Mouse (Mus musculus) urinary bladder, adult 2 months (tissue): ENCODE data around the gene Gba. TPM values are rescaled to one million over a fixed set of nuclear protein-coding genes. Genes with fewer than 3 reads are reported as not detected.
"Not testable (repeated sequence)": the region's sequence is repeated elsewhere in the genome, so short reads cannot be mapped to it uniquely, and the experiment has no call there.

Source experiments
- DNase-seq: peaks from one replicate; pipeline ENCODE4 v3.0.0; 2022; ENCODE audit warnings: low spot score
- polyA plus RNA-seq: library from polyadenylated mRNA; depleted of rRNA; stranded (reverse); fragments of >200 nt; gene quantifications from 2 replicates; pipeline ENCODE4 v1.2.3, GENCODE M21; 2012

Gene Gba
- polyA plus RNA-seq, 1 experiment: 60.8 TPM

DNA sequence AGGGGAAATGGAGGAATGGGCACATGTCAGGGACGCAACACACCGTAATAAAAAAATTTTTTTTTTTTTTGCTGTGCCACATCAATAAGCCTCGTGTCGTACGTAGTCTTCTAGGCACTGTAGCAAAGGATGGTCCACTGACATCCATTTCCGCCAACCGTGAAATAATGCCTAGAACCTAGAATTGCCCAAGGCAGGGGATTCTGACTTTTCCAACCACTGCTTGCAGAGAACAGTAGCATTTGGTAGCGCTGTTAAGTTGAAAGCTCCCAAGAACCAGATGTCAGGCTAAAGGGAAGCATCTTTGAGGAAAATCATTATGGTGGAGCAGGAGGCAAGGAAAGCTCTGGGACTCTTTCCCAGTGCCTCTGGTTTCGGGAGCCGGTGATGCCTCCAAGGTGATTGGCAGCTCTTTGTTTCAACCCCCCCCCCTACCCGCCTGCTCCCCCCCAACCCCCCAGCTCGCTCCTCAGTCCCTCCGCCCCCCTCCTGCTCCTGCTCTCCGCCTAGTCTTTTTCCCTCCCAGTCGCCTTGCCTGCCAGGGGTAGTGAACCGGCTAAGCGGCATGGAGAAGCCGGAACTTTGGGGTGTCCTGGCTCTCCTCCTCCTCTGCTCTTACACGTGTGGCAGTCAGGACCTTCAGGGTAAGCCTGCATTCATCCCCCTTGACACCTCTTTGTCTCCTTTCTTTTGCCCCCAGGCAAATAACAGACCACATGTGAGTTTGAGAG is 12.1 kb downstream of the Gba start, which contains the start of gene Thbs3:
Gene Thbs3 (plus strand): TSS at position 500 of the 731 bp plus-strand sequence.
- peak; percentile 22 for DNase-seq

DNA sequence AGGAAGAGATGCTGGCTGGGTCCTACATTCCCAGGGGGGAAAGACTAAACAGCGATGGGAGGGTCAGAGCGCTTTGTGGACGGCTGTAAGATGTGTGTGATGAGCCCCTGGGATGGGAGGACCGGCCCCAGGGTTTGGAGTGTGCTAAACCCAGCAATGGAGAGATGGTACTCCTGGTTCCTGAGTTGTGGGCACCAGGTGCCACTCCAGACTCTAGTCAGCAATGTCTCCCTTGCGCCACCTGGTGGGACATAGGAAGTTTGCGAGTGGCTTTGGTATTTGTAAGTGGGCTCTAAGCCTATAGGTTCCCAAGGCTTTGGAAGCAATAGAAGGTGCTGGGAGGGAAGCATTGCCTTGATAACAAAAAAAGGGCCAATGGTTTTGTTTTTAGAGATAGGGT is 13.1 kb downstream of the Gba start:
- DNase-seq: peak; percentile 62

- DNase-seq: not testable (repeated sequence)
Measured at GRCm38 (mm10) chr3:89216407-89216806, 13.7 kb downstream of the Gba start.

DNA sequence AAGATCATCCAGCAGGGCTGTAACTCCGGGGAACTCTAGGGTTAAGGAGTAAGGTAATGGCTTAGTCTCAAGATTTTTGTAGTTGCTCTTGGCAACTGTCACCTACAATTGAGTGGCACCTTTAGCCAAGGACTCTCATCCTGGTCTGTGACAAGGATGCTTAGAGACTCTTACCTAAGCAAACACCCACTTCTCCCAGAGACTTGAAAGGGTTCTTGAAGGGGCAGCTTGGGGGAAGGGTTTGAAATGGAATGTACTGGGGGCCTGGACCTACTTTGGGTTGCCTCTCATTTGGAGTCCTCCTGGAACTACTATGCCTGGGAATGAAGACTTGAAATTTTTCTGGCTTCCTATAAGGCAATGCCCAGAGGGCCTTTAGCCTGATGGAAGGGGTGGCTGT is 15.5 kb downstream of the Gba start:
- DNase-seq: no peak

DNA sequence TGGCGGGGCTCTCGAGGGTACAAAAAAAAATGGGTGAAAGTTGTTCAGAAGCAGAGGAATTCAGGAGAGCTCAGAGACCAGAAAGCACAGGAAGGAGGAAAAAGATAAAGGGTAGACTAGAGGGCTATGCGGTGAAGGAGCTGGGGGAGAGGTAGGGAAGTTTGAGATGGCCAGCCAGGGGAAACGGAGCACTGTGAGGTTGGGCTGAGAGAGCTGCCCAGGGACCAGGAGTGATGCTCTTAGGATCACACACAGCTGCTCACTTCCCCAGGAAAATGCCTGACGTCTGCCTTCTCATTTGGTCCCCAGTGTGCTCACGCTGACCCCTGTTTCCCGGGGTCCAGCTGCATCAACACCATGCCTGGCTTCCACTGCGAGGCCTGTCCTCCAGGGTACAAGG is 16.8 kb downstream of the Gba start:
- no peak for DNase-seq

- DNase-seq: no peak
Measured at GRCm38 (mm10) chr3:89221167-89221566, 18.4 kb downstream of the Gba start.

DNA sequence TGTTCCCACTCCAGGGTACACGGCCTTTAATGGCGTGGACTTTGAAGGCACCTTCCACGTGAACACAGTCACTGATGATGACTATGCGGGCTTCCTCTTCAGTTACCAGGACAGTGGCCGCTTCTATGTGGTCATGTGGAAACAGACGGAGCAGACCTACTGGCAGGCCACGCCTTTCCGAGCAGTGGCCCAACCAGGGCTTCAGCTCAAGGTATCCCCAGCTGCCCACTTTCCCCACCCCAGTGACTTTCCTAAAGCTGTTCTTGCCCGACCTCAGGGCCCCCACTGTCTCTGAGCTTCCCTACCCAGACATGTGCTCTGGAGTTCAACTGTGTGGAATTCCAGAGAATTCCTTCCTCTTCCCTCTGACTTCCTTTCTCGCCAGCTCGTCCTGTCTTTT is 22.1 kb downstream of the Gba start:
- DNase-seq: no peak

- no peak for DNase-seq
Measured at GRCm38 (mm10) chr3:89225321-89225815, 22.6 kb downstream of the Gba start.

GRCm38 (mm10) chr3:89225918-89226317 is 23.2 kb downstream of the Gba start:
- no peak for DNase-seq

- no peak for DNase-seq
Measured at GRCm38 (mm10) chr3:89226361-89226760, 23.6 kb downstream of the Gba start.

DNA sequence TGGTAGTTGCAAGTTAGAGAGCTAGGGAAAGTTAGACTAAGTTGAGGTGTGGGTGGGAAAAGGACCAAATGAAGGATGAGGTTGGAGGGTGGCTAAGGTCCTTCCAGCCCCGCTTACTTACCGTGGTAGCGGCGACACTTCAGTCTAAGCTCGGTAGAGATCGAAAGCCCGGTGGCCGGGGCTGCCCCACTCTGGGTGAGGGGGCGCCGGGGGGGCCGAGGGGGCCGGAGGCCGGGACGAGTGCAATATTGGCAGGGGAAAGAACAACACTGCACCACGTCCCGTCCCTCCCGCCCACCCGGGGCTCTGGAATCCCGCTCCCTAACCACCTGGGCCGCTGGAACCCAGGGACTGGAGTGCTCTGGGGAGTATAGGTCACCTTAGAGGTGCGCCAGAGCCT is 24.2 kb downstream of the Gba start, which contains the start of gene Mtx1:
Gene Mtx1 (minus strand): TSS at position 189 of the 400 bp plus-strand sequence.
- no peak for DNase-seq

- no peak for DNase-seq
Measured at GRCm38 (mm10) chr3:89227307-89228179, 24.8 kb downstream of the Gba start.

DNA sequence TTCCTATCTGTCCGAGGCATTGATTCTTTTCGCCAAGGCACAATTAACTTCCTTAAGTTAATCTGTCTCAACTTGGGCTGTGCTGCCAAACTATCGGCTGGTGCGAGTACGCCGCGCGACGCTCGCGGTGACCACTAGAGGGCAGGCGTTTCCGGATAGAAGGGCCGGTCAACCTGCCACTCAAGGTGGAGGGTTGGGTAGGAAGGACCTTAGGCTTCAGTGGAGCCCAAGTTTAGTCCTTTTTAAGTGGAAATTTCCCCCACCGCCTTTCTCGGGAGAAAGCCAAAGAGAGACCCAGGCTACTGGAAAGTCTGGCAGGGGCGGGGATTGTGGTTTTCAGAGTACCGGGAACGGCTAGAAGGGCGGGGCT is 25.4 kb downstream of the Gba start:
- DNase-seq: peak; percentile 82

DNA sequence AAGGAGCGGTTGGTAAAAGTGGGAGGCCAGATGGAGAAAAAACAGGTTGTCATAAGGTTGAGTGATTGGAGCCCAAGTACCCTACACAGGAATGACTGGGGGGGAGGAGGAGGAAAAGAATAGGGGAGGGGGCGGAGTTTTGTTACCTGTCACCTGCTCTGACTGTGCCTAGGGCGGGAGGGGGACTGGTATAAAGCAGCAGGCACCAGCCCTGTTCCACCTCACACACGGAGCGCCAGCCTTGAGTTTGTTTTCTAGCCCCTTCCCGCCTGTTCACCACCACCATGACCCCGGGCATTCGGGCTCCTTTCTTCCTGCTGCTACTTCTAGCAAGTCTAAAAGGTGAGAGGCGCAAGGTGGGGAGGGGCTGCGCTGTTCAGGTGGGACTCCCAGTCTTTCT is 26.1 kb downstream of the Gba start, which contains the start of gene Muc1:
Gene Muc1 (plus strand): TSS at position 222 of the 400 bp plus-strand sequence.
- DNase-seq: no peak

- no peak for DNase-seq
Measured at GRCm38 (mm10) chr3:89229276-89229675, 26.5 kb downstream of the Gba start.

DNA sequence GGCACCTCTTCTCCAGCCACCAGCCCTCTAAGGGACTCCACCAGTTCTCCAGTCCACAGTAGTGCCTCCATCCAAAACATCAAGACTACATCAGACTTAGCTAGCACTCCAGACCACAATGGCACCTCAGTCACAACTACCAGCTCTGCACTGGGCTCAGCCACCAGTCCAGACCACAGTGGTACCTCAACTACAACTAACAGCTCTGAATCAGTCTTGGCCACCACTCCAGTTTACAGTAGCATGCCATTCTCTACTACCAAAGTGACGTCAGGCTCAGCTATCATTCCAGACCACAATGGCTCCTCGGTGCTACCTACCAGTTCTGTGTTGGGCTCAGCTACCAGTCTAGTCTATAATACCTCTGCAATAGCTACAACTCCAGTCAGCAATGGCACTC is 27.8 kb downstream of the Gba start:
- DNase-seq: no peak

- no peak for DNase-seq
Measured at GRCm38 (mm10) chr3:89231345-89231744, 28.6 kb downstream of the Gba start.

- DNase-seq: no peak
Measured at GRCm38 (mm10) chr3:89231772-89232275, 29.1 kb downstream of the Gba start.

- no peak for DNase-seq
Measured at GRCm38 (mm10) chr3:89232614-89233013, 29.9 kb downstream of the Gba start.

GRCm38 (mm10) chr3:89233562-89234110 is 30.9 kb downstream of the Gba start:
- no peak for DNase-seq

- DNase-seq: no peak
Measured at GRCm38 (mm10) chr3:89236516-89236915, 33.8 kb downstream of the Gba start.

DNA sequence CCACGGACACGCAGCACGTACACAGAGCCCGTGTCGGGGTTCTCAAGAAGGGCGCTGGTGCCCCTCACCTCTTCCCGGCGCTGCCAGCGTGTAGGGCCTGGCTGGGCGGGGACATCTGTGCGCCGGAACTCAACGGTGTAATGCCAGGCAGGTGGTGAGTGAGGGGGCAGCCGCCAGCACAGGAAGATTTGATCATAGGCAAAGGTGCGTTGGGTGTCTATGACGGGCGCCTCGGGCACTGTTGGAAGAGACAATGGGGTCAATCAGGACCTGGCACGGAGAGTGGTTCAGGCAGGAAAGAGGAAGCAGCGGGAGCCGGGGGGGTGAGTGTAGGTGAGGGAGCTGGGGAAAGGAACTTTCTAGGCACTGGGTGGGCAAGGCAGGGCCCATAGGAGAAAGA is 35.0 kb downstream of the Gba start:
- no peak for DNase-seq
